Mouse (Mus musculus) cerebellum, postnatal 14 days (tissue): ENCODE measurements around the gene Get4.
A peak's percentile ranks its signal among the peaks of the same experiment; 100 is the strongest.

ENCODE experiments used
- DNase-seq, 2 experiments: peaks; one replicate each; pipeline ENCODE4 v3.0.0; 2021; ENCODE audit warnings: mixed read lengths in 2 of 2

Gene Get4

GRCm38 (mm10) chr5:139243384-139243783 is 8.7 kb upstream of the Get4 start:
- no peak for DNase-seq

- no peak for DNase-seq
Observed at GRCm38 (mm10) chr5:139247767-139248166, 4.4 kb upstream of the Get4 start.

GRCm38 (mm10) chr5:139248846-139249245 is 3.3 kb upstream of the Get4 start:
- DNase-seq = no peak

- DNase-seq = no peak
Observed at GRCm38 (mm10) chr5:139251279-139251678, 845 bp upstream of the Get4 start.

GRCm38 (mm10) chr5:139251736-139252080 is 416 bp upstream of the Get4 start:
- no peak for DNase-seq

GRCm38 (mm10) chr5:139252910-139253245 is 754 bp downstream of the Get4 start:
- peak in 1 of 2 experiments; percentile 51 for DNase-seq

- peak; percentile 45 to 62 for DNase-seq
Observed at GRCm38 (mm10) chr5:139253301-139253741, 1.2 kb downstream of the Get4 start.

- DNase-seq = no peak
Observed at GRCm38 (mm10) chr5:139254938-139255337, 2.8 kb downstream of the Get4 start.

- no peak for DNase-seq
Observed at GRCm38 (mm10) chr5:139255777-139256176, 3.7 kb downstream of the Get4 start.

GRCm38 (mm10) chr5:139256211-139256765 is 4.2 kb downstream of the Get4 start:
- DNase-seq = no peak

GRCm38 (mm10) chr5:139257265-139257664 is 5.1 kb downstream of the Get4 start:
- DNase-seq = no peak

- DNase-seq = no peak
Observed at GRCm38 (mm10) chr5:139257818-139258217, 5.7 kb downstream of the Get4 start.

GRCm38 (mm10) chr5:139258371-139259035 is 6.4 kb downstream of the Get4 start:
- DNase-seq = no peak

GRCm38 (mm10) chr5:139259853-139260252 is 7.7 kb downstream of the Get4 start:
- peak; percentile 50 to 63 for DNase-seq

GRCm38 (mm10) chr5:139261403-139261802 is 9.3 kb downstream of the Get4 start:
- no peak for DNase-seq

- DNase-seq = no peak
Observed at GRCm38 (mm10) chr5:139267661-139268060, 15.5 kb downstream of the Get4 start.

- no peak for DNase-seq
Observed at GRCm38 (mm10) chr5:139270806-139271521, 18.8 kb downstream of the Get4 start.

- no peak for DNase-seq
Observed at GRCm38 (mm10) chr5:139271994-139272554, 19.9 kb downstream of the Get4 start.

- DNase-seq = peak in 1 of 2 experiments; percentile 33
Observed at GRCm38 (mm10) chr5:139277287-139277686, 25.2 kb downstream of the Get4 start.

- peak in 1 of 2 experiments; percentile 54 for DNase-seq
Observed at GRCm38 (mm10) chr5:139281373-139282112, 29.4 kb downstream of the Get4 start.

GRCm38 (mm10) chr5:139282191-139282590 is 30.1 kb downstream of the Get4 start:
- peak; percentile 93 to 95 for DNase-seq

GRCm38 (mm10) chr5:139283460-139284180 is 31.5 kb downstream of the Get4 start:
- DNase-seq = no peak
